Mouse (Mus musculus) testis, adult 2 months (tissue): Measurements from ENCODE around the gene Mast4.

Experiments used
- CTCF ChIP-seq: fragments of 200-500 bp; IDR thresholded peaks from 2 replicates; pipeline ENCODE4 v1.5.1; 2012; ENCODE audit warnings: low read depth, mild to moderate bottlenecking, inconsistent platforms, low read length, moderate library complexity; ENCODE audit not compliant: control insufficient read depth, insufficient read depth, insufficient replicate concordance
- POLR2A ChIP-seq: fragments of 200-500 bp; IDR thresholded peaks from 2 replicates; pipeline ENCODE4 v1.6.1; 2012; ENCODE audit warnings: low read depth, mild to moderate bottlenecking, inconsistent platforms, low read length, moderate library complexity; ENCODE audit not compliant: control insufficient read depth

- TF ChIP-seq CTCF (no peak), POLR2A (no peak)
Observed at GRCm38 (mm10) chr13:102737811-102738210, 596.5 kb downstream of the Mast4 start.
